Mouse (Mus musculus): ENCODE data around the gene Gart.

GRCm38 (mm10) chr16:91649781-91650180 lies 3.0 kb upstream of the Gart start:
- TF ChIP-seq CTCF (IDR thresholded peaks at IDR 0.05; ENCODE audit: extremely low read depth, insufficient read depth, low read length) (no peak), POLR2A (IDR thresholded peaks at IDR 0.05; ENCODE audit: extremely low read depth, insufficient read depth, low read length) (no peak)
